Mouse (Mus musculus): ENCODE data around the gene Abhd4. TPM values are rescaled to one million over a fixed set of nuclear protein-coding genes. Genes with fewer than 3 reads are reported as not detected.

The Abhd4 gene
- polyA plus RNA-seq, 1 experiment from 2014 or later = 61.5 TPM

DNA sequence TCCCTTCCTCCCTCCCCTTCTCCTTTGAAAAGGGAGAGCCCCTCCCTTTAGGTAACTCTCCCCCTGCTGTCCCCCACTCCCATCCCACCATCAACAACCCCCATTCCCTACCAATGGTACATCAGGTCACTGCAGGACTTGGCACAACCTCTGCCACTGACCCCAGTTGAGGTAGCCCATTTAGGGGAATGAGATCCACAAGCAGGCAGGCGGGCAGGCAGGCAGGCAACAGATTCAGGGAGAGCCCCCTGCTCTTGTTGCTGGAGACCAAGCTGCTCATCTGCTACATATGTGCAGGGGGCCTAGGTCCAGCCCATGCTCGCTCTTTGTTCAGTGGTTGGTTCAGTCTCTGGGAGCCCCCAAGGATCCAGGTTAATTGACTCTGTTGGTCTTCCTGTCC is 22.5 kb downstream of the Abhd4 start:
- ATAC-seq (ENCODE audit: low read depth) = no peak
- no peaks in the 10 kb centered on the region for H3K27me3 ChIP-seq (ENCODE audit: control insufficient read depth, insufficient read depth, low read depth, low read length)
- H3K36me3 ChIP-seq (ENCODE audit: control insufficient read depth, insufficient read depth, low read length) = no peaks in the 10 kb centered on the region
- H3K4me2 ChIP-seq (ENCODE audit: low read depth, low read length) = no peak overlapping the region
- H3K9me3 ChIP-seq (ENCODE audit: control insufficient read depth, low read length) = no peaks in the 10 kb centered on the region
- WGBS = 67% methylated on average over 2 of the region's 2 CpGs
- H3K27ac ChIP-seq (ENCODE audit: low read length) = no peak overlapping the region
- H3K9ac ChIP-seq (ENCODE audit: low read length) = no peak overlapping the region
- H3K4me3 ChIP-seq (ENCODE audit: low read length) = no peak overlapping the region
- H3K4me1 ChIP-seq (replicated peaks; ENCODE audit: control insufficient read depth, insufficient read depth, low read length) = no peaks in the 10 kb centered on the region

DNA sequence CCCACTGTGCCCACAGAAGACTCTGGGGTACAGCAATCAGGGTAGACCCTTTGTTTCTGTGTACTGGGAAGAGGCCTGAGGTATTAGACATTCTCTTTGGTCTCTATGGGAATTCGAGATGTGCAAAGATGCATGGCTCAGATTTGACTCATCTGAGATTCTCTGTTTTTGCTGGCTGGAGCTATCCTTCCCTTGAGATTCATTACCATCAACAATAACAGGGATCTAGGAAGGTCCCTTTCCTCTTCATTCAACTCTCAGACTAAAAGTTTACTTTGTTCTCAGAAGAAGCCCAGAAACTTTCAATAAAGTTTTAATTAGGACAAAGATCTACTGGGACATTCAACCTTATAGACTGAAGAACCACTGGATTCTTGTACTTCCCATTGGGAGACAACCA is 30.9 kb downstream of the Abhd4 start, which contains the start of gene Olfr49:
Gene Olfr49 (minus strand): TSS at position 101 of the 400 bp plus-strand sequence.
- Histone ChIP-seq H3K9ac (ENCODE audit: low read length) (no peak within 1 kb of the TSS), H3K4me1 (replicated peaks; ENCODE audit: control insufficient read depth, insufficient read depth, low read length) (no peaks in the 10 kb centered on the region), H3K36me3 (ENCODE audit: control insufficient read depth, insufficient read depth, low read length) (no peaks in the 10 kb centered on the region), H3K4me3 (ENCODE audit: low read length) (no peak within 1 kb of the TSS), H3K27ac (ENCODE audit: low read length) (no peak within 1 kb of the TSS), H3K27me3 (ENCODE audit: control insufficient read depth, insufficient read depth, low read depth, low read length) (no peaks in the 10 kb centered on the region), H3K4me2 (ENCODE audit: low read depth, low read length) (no peak within 1 kb of the TSS), H3K9me3 (ENCODE audit: control insufficient read depth, low read length) (0 out of 2 replicates have a peak, but pooled peaks cover 2% of the 10 kb centered on the region)
- ATAC-seq (ENCODE audit: low read depth) = no peak
- WGBS = 66% methylated on average over 1 of the region's 1 CpGs

DNA sequence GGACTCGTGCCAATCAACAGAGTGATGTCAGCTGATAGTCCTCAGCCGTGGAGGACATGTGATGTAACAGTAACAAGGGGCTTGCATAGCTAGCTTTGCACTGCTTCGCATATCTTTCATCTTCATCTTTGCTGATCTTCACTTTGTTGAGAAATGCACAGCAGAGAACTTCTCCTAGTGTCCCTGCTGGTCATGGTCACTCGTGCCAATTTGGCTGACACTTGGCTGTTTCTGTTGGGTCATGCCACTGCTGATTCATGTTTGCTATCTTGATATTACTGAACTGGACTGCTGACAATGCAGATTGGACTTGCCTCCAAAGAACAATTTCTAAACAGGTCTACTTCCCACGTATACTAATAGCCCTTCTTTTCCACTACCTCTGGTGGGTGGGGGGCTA is 46.1 kb downstream of the Abhd4 start:
- Histone ChIP-seq H3K4me2 (ENCODE audit: low read depth, low read length) (no peak overlapping the region), H3K9ac (ENCODE audit: low read length) (no peak overlapping the region), H3K9me3 (ENCODE audit: control insufficient read depth, low read length) (no peaks in the 10 kb centered on the region), H3K36me3 (ENCODE audit: control insufficient read depth, insufficient read depth, low read length) (no peaks in the 10 kb centered on the region), H3K4me1 (replicated peaks; ENCODE audit: control insufficient read depth, insufficient read depth, low read length) (no peaks in the 10 kb centered on the region), H3K27ac (ENCODE audit: low read length) (no peak overlapping the region), H3K27me3 (ENCODE audit: control insufficient read depth, insufficient read depth, low read depth, low read length) (no peaks in the 10 kb centered on the region), H3K4me3 (ENCODE audit: low read length) (no peak overlapping the region)
- 63% methylated on average over 5 of the region's 5 CpGs for WGBS
- no peak for ATAC-seq (ENCODE audit: low read depth)

DNA sequence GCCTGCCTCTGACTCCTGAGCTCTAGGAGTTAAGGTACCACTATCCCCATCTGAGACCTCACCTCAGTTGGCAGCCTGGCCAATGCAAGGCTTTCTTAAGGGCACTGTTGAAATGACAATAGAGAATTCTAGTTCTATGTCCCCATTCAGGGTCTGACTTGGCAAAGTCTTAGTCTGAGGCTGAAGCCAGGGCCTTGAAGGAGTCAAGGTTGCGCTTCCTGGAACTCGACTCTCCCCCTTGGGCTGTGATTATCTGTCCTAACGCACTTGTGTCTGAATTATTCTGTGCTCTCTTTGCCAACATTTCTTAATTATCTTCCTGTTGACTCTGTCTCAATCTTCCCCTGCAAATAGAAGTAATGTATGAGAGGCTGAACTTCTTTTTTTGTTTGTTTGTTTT is 46.7 kb downstream of the Abhd4 start:
- Histone ChIP-seq H3K9ac (ENCODE audit: low read length) (no peak overlapping the region), H3K4me2 (ENCODE audit: low read depth, low read length) (no peak overlapping the region), H3K36me3 (ENCODE audit: control insufficient read depth, insufficient read depth, low read length) (no peaks in the 10 kb centered on the region), H3K9me3 (ENCODE audit: control insufficient read depth, low read length) (no peaks in the 10 kb centered on the region), H3K27me3 (ENCODE audit: control insufficient read depth, insufficient read depth, low read depth, low read length) (no peaks in the 10 kb centered on the region), H3K27ac (ENCODE audit: low read length) (no peak overlapping the region), H3K4me1 (replicated peaks; ENCODE audit: control insufficient read depth, insufficient read depth, low read length) (no peaks in the 10 kb centered on the region), H3K4me3 (ENCODE audit: low read length) (no peak overlapping the region)
- WGBS = 82% methylated on average over 3 of the region's 3 CpGs
- ATAC-seq (ENCODE audit: low read depth) = no peak

DNA sequence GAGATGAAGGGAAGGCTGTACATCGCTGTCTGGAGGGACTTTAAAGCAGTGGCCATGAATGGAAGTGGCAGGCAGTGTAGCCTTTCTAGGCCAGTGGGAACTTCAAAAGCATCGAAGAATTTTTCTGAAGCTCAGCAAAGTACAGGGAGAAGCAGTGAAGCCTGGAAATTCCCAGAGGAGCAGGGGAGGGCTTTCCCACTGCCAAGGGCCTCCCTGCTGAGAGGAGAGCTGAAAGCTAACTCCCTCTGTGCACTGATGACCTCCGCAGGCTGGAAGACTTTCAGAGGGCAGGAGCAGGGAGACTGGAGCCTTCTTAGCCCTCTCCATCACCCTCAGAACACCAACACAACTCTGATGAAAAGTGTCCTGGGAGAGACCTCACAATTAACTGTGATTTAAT is 57.8 kb downstream of the Abhd4 start:
- ATAC-seq (ENCODE audit: low read depth) = no peak
- no peaks in the 10 kb centered on the region for H3K4me1 ChIP-seq (replicated peaks; ENCODE audit: control insufficient read depth, insufficient read depth, low read length)
- no peaks in the 10 kb centered on the region for H3K36me3 ChIP-seq (ENCODE audit: control insufficient read depth, insufficient read depth, low read length)
- 34% methylated on average over 3 of the region's 3 CpGs for WGBS
- H3K9me3 ChIP-seq (ENCODE audit: control insufficient read depth, low read length) = no peaks in the 10 kb centered on the region
- no peak overlapping the region for H3K9ac ChIP-seq (ENCODE audit: low read length)
- H3K27ac ChIP-seq (ENCODE audit: low read length) = no peak overlapping the region
- no peaks in the 10 kb centered on the region for H3K27me3 ChIP-seq (ENCODE audit: control insufficient read depth, insufficient read depth, low read depth, low read length)
- H3K4me3 ChIP-seq (ENCODE audit: low read length) = no peak overlapping the region
- H3K4me2 ChIP-seq (ENCODE audit: low read depth, low read length) = no peak overlapping the region

Other genes with a start within 250 kb of the Abhd4 start
- 430 and 439 TPM in 2 replicates for gene Dad1, start 84 bp upstream of the Abhd4 start, polyA plus RNA-seq (2015; fragmentation: Nextera tagmentation; extraction: Ambion mirVana)
- not detected in 2 replicates for gene Olfr49, start 30.8 kb downstream of the Abhd4 start, polyA plus RNA-seq (2015; fragmentation: Nextera tagmentation; extraction: Ambion mirVana)
- 40.3 and 46.2 TPM in 2 replicates for gene Oxa1l, start 106.6 kb downstream of the Abhd4 start, polyA plus RNA-seq (2015; fragmentation: Nextera tagmentation; extraction: Ambion mirVana)
- gene Slc7a7, start 163.6 kb downstream of the Abhd4 start, polyA plus RNA-seq (2015; fragmentation: Nextera tagmentation; extraction: Ambion mirVana) = 14.2 and 17.0 TPM in 2 replicates
- gene Mrpl52, start 172.7 kb downstream of the Abhd4 start, polyA plus RNA-seq (2015; fragmentation: Nextera tagmentation; extraction: Ambion mirVana) = 258 and 287 TPM in 2 replicates
- 176 and 183 TPM in 2 replicates for gene Mmp14, start 177.4 kb downstream of the Abhd4 start, polyA plus RNA-seq (2015; fragmentation: Nextera tagmentation; extraction: Ambion mirVana)
- gene Lrp10, start 209.9 kb downstream of the Abhd4 start, polyA plus RNA-seq (2015; fragmentation: Nextera tagmentation; extraction: Ambion mirVana) = 61.9 and 64.2 TPM in 2 replicates
- 19.6 and 22.4 TPM in 2 replicates for gene Rem2, start 221.9 kb downstream of the Abhd4 start, polyA plus RNA-seq (2015; fragmentation: Nextera tagmentation; extraction: Ambion mirVana)

Data from lung, embryonic 16.5 days (tissue).